Mouse (Mus musculus): ENCODE data around the gene Trmt13.

DNA sequence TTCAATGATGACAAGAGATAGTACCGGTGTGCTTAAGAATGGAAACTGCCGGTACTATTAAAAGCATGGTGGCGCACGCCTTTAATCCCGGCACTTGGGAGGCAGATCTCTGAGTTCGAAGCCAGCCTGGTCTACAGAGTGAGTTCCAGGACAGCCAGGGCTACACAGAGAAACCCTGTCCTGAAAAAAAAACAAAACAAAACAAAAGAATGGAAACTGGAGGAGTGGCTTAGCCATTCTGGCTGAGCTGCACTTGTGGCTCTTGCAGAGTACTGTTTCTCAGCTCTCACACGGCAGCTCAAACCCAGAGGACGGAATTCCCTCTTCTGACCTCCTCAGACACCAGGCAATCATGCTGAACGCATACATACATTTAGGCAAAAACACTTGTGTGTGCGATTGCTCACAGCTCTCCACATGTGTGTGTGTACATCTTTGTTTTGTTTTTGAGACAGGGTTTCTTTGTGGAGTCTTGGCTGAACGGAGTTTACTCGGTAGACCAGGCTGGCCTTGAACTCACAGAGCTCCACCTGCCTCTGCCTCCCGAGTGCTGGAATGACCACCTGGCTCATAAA lies 45.6 kb upstream of the Trmt13 start:
- TF ChIP-seq CTCF (IDR thresholded peaks at IDR 0.05; ENCODE audit: low read depth, low read length) (no peak), POLR2A (IDR thresholded peaks at IDR 0.05; ENCODE audit: extremely low read depth, insufficient read depth, low read length) (no peak)
